Mouse (Mus musculus): Measurements from ENCODE around the gene Hnrnpc. TPM values are rescaled to one million over a fixed set of nuclear protein-coding genes. Genes with fewer than 3 reads are reported as not detected.

The Hnrnpc gene
- total and polyA plus RNA-seq, 3 experiments = 274 to 813 (median 370) TPM

DNA sequence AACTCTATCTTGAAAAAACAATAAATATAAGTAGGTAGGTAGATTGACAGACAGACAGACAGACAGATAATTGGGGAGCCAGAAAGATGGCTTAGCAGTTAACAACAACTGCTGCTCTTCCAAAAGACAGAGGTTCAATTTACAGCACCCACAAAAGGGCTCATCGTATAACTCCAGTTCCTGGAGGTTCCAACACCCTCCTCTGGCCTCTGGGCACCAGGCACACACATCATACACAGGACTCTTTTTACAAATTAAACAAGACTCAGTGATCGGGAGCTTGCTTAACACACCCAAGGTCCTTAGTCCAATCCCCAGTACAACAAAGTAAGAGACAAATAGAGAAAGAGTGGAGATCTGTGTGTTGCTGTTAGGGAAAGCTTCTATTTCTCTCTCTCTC, 1.5 kb upstream of the Hnrnpc start:
- Histone ChIP-seq H3K79me2 (replicated peaks; ENCODE audit: control insufficient read depth, extremely low read depth, insufficient read depth, poor library complexity, severe bottlenecking) (peaks cover 35% of the 10 kb centered on the region), H3K27me3 (replicated peaks) (no peaks in the 10 kb centered on the region), H3K4me1 (ENCODE audit: control insufficient read depth in 1 of 2, insufficient read depth in 2 of 2) (peaks cover 0 to 13% of the 10 kb centered on the region in 2 experiments; a peak in 2 of 4 replicates), H3K27ac (ENCODE audit: insufficient read depth, low read depth) (no peak overlapping the region), H3K9me3 (replicated peaks; ENCODE audit: low read length) (no peaks in the 10 kb centered on the region), H3K36me3 (replicated peaks in 1 of 2; ENCODE audit: control insufficient read depth in 1 of 2, insufficient read depth in 1 of 2, low read length in 1 of 2) (peaks cover 6 to 12% of the 10 kb centered on the region in 2 experiments), H3K9ac (ENCODE audit: insufficient read depth, low read depth) (no peak overlapping the region; the same call in 1 of the 2 replicates), H3K4me2 (ENCODE audit: insufficient read depth, low read depth, poor library complexity, severe bottlenecking) (peak overlapping the region; percentile 38; the same call in 1 of the 2 replicates), H3K4me3 (replicated peaks in 1 of 3; ENCODE audit: low read depth in 2 of 3, low read length in 2 of 3, poor library complexity in 1 of 3) (no peak overlapping the region)
- dilution Hi-C loops (cut with MboI; ENCODE audit: extremely low pct_ligation_motif_present, extremely low pct_unique_long_range_greater_than_20kb, low sequenced_read_pairs) = no loop called here
- in situ Hi-C loops (cut with MboI; ENCODE audit: low pct_ligation_motif_present, low pct_unique_long_range_greater_than_20kb, low sequenced_read_pairs) = no loop called here
- no peak for DNase-seq (ENCODE audit: extremely low read depth)
- no peak for TF ChIP-seq CTCF (conservative IDR thresholded peaks at IDR 0.05 in 1 of 2, IDR thresholded peaks at IDR 0.05 in 1 of 2; ENCODE audit: low read depth in 2 of 2, low read length in 2 of 2)
- no peak for TF ChIP-seq MAZ (IDR thresholded peaks at IDR 0.05; ENCODE audit: low read depth, low read length)
- TF ChIP-seq UBTF (IDR thresholded peaks at IDR 0.05; ENCODE audit: low read depth, low read length) = no peak
- TF ChIP-seq ETS1 (conservative IDR thresholded peaks at IDR 0.05; ENCODE audit: low read depth, low read length) = no peak
- TF ChIP-seq KAT2A (IDR thresholded peaks at IDR 0.05; ENCODE audit: insufficient replicate concordance, low read length) = no peak
- no peak for TF ChIP-seq NELFE (IDR thresholded peaks at IDR 0.05; ENCODE audit: low read depth, low read length)
- no peak for TF ChIP-seq ZNF384 (IDR thresholded peaks at IDR 0.05; ENCODE audit: low read depth, low read length)
- no peak for TF ChIP-seq GABPA (IDR thresholded peaks at IDR 0.05; ENCODE audit: insufficient replicate concordance, low read depth, low read length)
- no peak for TF ChIP-seq PAX5 (IDR thresholded peaks at IDR 0.05; ENCODE audit: low read length)

DNA sequence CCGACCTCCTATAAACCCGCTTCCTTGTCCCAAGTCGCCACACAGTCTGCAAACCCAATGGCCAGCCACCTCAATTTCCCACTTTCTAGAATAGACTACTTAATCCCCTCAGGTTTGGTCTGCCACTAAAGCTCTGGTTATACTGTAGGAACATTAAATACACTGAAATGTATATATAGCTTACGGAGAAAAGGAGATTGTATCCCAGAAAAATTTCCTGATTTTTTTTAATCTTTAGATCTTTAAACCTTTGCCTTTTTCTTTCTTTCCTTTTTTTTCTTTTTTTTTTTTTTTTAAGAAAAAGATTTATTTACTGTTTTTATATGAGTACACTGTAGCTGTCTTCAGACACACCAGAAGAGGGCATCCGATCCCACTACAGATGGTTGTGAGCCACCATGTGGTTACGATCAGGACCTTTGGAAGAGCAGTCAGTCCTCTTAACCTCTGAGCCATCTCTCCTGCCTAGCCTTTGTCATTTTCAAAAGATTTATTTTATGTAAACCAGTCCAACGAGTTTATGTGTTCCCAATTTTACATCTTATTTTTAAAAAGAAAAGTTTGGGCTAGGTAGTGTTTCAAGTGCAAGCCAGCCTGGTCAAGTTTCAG, 953 bp upstream of the Hnrnpc start:
- H3K27ac ChIP-seq (ENCODE audit: insufficient read depth, low read depth) = peak overlapping the region; percentile 69
- H3K36me3 ChIP-seq (replicated peaks in 1 of 2; ENCODE audit: control insufficient read depth in 1 of 2, insufficient read depth in 1 of 2, low read length in 1 of 2) = peaks cover 6 to 12% of the 10 kb centered on the region in 2 experiments
- no peak for DNase-seq (ENCODE audit: extremely low read depth)
- TF ChIP-seq MAX (IDR thresholded peaks at IDR 0.05; ENCODE audit: low read length) (no peak), MAZ (IDR thresholded peaks at IDR 0.05; ENCODE audit: low read depth, low read length) (no peak), ZNF384 (IDR thresholded peaks at IDR 0.05; ENCODE audit: low read depth, low read length) (peak; percentile 23; the same call in 1 of the 2 replicates), SIN3A (IDR thresholded peaks at IDR 0.05; ENCODE audit: low read length) (0 out of 2 replicates have a peak, but pooled peaks have one; percentile 63), CHD1 (IDR thresholded peaks at IDR 0.05; ENCODE audit: low read depth, low read length) (peak; percentile 72; the same call in 1 of the 2 replicates), MXI1 (IDR thresholded peaks at IDR 0.05; ENCODE audit: low read depth, low read length) (peak; percentile 31; the same call in 1 of the 2 replicates), ZKSCAN1 (IDR thresholded peaks at IDR 0.05; ENCODE audit: borderline replicate concordance, low read depth, low read length) (no peak), CTCF (conservative IDR thresholded peaks at IDR 0.05 in 1 of 2, IDR thresholded peaks at IDR 0.05 in 1 of 2; ENCODE audit: low read depth in 2 of 2, low read length in 2 of 2) (peak in 1 of 2 experiments; percentile 68; a peak in 3 of 4 replicates), MYC (IDR thresholded peaks at IDR 0.05; ENCODE audit: low read depth, low read length) (peak; percentile 79), RCOR1 (conservative IDR thresholded peaks at IDR 0.05; ENCODE audit: low read depth, low read length) (no peak)
- peak overlapping the region; percentile 86 for H3K9ac ChIP-seq (ENCODE audit: insufficient read depth, low read depth)
- peak overlapping the region; percentile 44 to 57 (median 54) for H3K4me3 ChIP-seq (replicated peaks in 1 of 3; ENCODE audit: low read depth in 2 of 3, low read length in 2 of 3, poor library complexity in 1 of 3)
- no peaks in the 10 kb centered on the region for H3K9me3 ChIP-seq (replicated peaks; ENCODE audit: low read length)
- in situ Hi-C loops (cut with MboI; ENCODE audit: low pct_ligation_motif_present, low pct_unique_long_range_greater_than_20kb, low sequenced_read_pairs) (no loop called here), dilution Hi-C loops (cut with MboI; ENCODE audit: extremely low pct_ligation_motif_present, extremely low pct_unique_long_range_greater_than_20kb, low sequenced_read_pairs) (no loop called here)
- H3K4me1 ChIP-seq (ENCODE audit: control insufficient read depth in 1 of 2, insufficient read depth in 2 of 2) = peaks cover 0 to 16% of the 10 kb centered on the region in 2 experiments; a peak in 2 of 4 replicates
- peaks cover 38% of the 10 kb centered on the region for H3K79me2 ChIP-seq (replicated peaks; ENCODE audit: control insufficient read depth, extremely low read depth, insufficient read depth, poor library complexity, severe bottlenecking)
- no peaks in the 10 kb centered on the region for H3K27me3 ChIP-seq (replicated peaks)
- peak overlapping the region; percentile 77 for H3K4me2 ChIP-seq (ENCODE audit: insufficient read depth, low read depth, poor library complexity, severe bottlenecking)

Measured in CH12.LX (cell line).